Mouse (Mus musculus) testis, adult 2 months (tissue): ENCODE results near the gene Ethe1.

ENCODE experiments used
- CTCF ChIP-seq: fragments of 200-500 bp; IDR thresholded peaks from 2 replicates; pipeline ENCODE4 v1.5.1; 2012; ENCODE audit warnings: low read depth, mild to moderate bottlenecking, inconsistent platforms, low read length, moderate library complexity; ENCODE audit not compliant: control insufficient read depth, insufficient read depth, insufficient replicate concordance
- POLR2A ChIP-seq: fragments of 200-500 bp; IDR thresholded peaks from 2 replicates; pipeline ENCODE4 v1.6.1; 2012; ENCODE audit warnings: low read depth, mild to moderate bottlenecking, inconsistent platforms, low read length, moderate library complexity; ENCODE audit not compliant: control insufficient read depth

DNA sequence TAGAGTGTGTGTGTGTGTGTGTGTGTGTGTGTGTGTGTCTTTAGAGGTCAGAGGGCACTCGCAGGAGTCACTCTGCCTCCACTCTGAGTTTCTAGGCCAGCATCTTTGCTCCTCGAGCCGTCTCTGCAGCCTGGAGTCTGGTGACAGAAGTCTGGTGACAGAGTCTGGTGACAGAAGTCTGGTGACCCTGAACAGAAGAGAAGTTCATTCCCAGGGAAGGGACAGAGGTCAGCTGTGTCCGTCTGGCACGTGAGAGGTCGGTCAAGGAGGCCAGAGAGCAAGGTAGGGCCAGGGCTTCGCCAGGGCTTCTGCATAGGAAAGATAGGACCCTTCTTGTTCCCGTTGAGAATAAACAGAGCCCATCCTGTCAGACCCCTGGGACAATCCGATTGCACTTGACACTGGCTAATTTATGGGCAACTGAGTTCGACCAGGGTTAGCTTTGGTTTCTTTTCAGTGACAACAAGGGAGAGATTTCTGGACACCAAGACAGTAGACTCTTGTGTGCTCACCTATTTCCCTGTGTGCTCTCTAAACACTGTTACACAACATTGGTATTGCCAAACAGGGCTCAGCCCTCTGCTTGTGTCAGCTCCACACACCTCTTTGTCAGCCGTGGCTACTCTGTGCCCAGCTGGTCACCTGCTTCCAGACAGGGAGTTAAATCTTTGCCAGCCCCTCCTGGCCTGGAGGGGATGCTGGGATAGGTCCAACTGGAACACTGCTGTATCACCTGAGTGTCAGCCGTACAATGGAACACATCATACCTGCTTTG lies 35.2 kb upstream of the Ethe1 start:
- no peak for TF ChIP-seq POLR2A
- TF ChIP-seq CTCF = no peak
